Mouse (Mus musculus) colon, adult 2 months (tissue): ENCODE measurements around the gene Xlr. TPM values are rescaled to one million over a fixed set of nuclear protein-coding genes. Genes with fewer than 3 reads are reported as not detected.

Source experiments
- polyA plus RNA-seq: library from polyadenylated mRNA; depleted of rRNA; stranded (reverse); fragments of >200 nt; gene quantifications from 2 replicates; pipeline ENCODE4 v1.2.3, GENCODE M21; 2012; rRNA removed

The Xlr gene
- polyA plus RNA-seq: not detected in 2 replicates

DNA sequence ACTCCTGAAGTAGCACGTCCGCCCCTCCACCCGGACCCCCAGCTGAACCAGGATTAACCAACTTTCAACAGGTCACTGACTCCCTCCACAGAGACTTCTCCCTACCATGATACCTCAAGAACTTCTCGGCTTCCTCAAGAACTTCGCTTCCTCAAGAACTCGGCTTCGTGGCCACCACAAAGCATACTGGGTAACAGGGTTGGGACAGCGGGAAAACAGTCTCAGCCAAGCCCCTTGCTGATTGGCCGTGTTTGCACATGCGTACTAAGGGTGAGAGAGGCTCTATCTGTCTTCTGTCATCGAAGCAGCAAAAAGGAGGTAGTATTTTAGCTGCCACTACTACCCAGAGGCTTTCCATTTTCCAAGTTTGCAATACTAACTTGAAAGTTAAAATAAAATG lies at the start of gene Xlr:
Gene Xlr, minus strand, starts transcription at position 188 of the 400 bp plus-strand sequence.

GRCm38 (mm10) chrX:53776276-53776675 lies 21.2 kb downstream of the Xlr start, which contains the start of gene Zfp36l3:
Gene Zfp36l3, minus strand, starts transcription at chrX:53776394.

GRCm38 (mm10) chrX:53757736-53758135 lies 39.8 kb downstream of the Xlr start, which contains the start of gene 1700013H16Rik:
Gene 1700013H16Rik, minus strand, starts transcription at chrX:53757831.

Other genes with a start within 250 kb of the Xlr start
- gene Rtl8c, start 189.7 kb downstream of the Xlr start, polyA plus RNA-seq: 13.9 and 14.1 TPM in 2 replicates
- not detected in 2 replicates for gene Gm14597, start 188.7 kb downstream of the Xlr start, polyA plus RNA-seq
- 66.6 and 77.6 TPM in 2 replicates for gene Rtl8a, start 154.0 kb downstream of the Xlr start, polyA plus RNA-seq
- 60.8 and 72.1 TPM in 2 replicates for gene Rtl8b, start 127.3 kb downstream of the Xlr start, polyA plus RNA-seq
- gene 4930502E18Rik, start 72.9 kb downstream of the Xlr start, polyA plus RNA-seq: not detected in 2 replicates
- not detected in 2 replicates for gene 1700013H16Rik, start 39.9 kb downstream of the Xlr start, polyA plus RNA-seq
- gene Zfp36l3, start 21.3 kb downstream of the Xlr start, polyA plus RNA-seq: 0.05 and 0.12 TPM in 2 replicates